Mouse (Mus musculus) gastrocnemius, adult 8-10 months (tissue): ENCODE data around the gene Catip. TPM values are rescaled to one million over a fixed set of nuclear protein-coding genes. Genes with fewer than 3 reads are reported as not detected.

ENCODE experiments used
- DNase-seq, 2 experiments: peaks; one replicate each; pipeline ENCODE4 v3.0.0; 2022; ENCODE audit warnings: low spot score in 2 of 2
- microRNA-seq: library from miRNA; unstranded; fragments of <30 nt; microRNA quantifications from one replicate; pipeline ENCODE4 v1.2.0, GENCODE M21; 2022
- total RNA-seq, 4 experiments: library from RNA; stranded (reverse); gene quantifications; 2 replicates each; pipeline ENCODE4 v1.2.4; 2022

Catip gene
- total RNA-seq, 4 experiments from 2014 or later, result 0.21 to 0.44 (median 0.36) TPM; not detected in 1

DNA sequence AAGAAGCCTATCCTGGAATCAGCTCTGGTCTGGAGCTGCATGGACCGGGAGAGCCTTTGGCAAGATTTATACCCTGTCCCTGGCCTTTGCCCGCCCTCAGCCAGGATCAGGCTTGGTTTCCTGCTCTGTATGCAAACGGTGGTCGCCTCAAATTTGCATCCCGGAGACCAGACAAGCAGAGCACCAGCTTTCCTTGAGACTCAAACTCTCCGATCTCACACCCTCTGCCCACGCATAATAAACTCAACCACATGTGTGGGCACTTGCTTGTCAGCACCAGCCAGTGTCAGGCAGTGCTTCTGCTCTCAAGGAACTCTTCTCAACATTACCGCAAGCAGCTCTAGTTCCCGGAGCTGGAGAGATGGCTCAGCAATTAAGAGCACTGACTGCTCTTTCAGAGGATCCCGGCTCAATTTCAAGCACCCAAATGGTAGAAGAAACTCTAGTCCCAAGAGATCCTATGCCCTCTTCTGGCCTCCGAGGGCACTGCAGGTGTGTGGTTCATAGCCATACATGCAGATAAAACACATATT is 36.1 kb downstream of the Catip start:
- peak; percentile 66 to 70 for DNase-seq

DNA sequence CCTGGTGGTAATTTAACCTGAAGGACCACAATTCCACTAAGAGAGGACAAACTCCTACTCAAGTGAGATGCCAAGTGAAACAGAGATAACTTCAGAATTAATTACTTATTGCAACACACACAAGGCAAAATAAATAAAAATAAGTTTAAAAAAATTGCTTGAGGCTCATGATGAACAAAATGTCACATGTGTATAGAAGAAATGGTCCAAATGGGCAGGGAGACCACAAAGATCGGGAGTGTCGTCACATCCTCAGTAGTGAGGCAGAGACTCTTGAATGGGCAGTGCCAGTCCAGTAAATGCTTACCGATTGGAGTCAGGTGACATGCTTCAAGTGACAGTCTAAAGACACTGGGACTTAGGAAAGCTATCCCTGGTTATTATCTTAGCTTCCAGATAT is 38.6 kb downstream of the Catip start:
- no peak for DNase-seq

DNA sequence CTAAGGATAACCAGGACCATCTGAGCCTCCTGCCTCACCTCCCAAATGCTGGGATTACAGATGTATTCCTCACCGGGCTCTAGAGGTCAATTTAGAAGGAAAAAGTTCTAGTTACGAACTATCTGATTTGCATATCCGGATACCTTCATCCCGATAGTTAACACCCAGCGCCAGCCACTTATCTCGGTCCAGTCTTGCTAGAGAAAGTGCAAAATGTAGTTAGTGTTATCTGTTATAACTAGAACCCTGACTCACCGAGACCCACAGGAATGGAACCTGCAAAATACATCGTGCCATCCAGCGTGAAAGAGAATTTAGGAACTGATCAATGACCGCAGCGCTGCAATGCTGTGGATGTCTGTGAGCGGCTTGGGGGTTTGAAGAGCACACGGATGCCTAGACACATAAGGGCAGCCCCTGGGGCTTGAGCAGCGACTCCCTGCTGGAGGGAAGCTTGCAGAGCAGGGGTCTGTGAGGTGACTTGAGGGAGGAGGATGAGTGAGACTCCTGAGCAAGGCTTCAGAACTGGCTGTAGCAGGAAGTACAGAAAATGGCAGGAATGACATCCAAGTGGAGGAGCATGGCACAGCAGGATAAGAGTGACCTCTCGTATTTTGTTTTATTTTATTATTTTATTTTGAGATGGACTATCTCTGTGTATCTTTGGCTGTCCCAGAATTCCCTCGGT is 39.3 kb downstream of the Catip start:
- DNase-seq, result no peak

DNA sequence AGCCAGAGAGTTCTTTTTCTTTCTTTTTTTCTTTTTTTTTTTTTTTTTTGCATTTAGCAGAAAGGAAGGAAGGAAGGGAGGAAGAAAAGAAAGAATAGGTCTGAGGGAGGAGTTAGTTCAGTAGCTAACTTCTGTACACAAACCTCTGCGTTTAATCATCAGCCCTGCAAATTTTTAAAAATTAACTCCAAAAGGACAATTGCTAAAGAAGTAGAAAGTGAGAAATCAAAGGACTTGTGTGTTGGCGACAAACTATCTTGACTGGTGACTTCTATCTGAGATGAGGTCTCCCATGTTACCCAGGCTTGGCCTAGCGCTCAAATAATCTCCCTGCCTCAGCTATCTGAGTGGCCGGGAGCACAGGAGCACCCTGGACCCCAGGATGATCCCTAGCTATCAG is 42.3 kb downstream of the Catip start:
- no peak for DNase-seq

DNA sequence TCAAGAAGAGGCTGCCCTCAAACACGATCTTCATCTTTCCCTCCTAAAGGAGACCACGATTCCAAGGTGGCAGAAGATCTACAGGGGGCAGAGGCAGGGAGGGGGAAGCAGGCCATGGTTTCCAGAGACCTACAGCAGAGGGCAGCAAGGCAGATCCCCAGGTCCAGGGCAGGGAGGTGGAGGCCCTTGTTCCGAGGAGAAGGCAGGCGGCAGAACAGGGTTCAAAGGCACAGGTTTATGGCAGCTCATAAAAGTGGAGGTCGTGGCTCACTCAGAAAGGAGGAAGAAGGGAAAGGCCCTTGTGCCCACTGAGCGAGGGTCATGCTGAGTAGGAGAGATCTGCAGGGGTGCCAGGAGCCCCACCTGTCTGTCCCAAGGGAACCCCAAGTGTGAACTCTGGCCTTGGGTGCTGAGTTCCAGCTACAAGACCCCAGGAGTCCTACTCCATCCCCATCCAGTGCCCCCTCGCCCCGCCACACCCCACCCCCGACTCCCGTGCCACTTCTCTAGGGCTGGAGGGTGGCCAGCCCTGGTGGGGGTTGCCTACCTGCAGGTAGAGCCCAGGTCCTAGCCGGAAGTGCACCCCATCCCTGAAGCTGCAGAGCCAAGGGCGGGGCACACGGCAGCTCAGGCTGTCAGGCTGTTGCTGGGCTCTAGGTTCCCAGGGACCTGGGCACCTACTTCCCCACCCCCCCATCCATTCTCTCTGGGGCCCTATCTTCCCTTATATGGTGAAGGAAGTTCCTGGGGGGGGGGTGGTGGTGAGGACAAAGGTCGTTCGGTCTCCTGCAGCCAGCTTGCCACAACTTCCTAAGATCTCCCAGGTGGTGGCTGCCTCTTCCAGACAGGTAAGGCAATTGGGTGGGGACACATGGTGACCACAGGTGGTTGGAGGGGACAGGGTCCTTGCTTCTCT is 46.9 kb downstream of the Catip start, which contains the start of gene Vil1:
TSS of gene Vil1 (plus strand) at position 788 of the 916 bp plus-strand sequence.
- no peak for DNase-seq

DNA sequence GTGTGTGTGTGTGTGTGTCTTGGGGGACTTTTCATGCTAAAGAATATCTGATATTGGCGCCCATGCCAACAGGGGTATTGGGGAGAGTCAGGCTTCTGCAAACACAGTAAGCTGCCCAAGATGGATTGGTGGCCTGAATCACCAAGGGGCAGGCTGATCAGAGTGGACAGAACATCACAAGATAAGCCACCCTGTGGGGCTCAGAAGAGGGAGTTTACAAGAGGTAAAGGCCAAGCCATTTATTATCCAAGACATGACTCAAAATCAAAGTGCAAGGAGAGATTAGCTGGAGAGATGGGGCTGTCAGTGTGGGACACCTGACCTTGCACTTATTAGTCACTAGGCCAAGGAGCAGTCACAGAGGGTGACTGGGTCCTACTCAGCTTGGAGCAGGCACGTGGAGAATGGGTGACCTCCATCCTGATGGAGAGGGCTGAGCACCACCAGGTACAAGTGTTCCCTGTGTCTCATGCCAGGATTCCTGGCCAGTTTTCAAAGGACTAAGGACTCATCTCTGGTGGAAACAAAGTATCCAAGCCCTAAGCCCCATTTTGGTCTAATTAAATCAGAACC is 49.9 kb downstream of the Catip start:
- no peak for DNase-seq

DNA sequence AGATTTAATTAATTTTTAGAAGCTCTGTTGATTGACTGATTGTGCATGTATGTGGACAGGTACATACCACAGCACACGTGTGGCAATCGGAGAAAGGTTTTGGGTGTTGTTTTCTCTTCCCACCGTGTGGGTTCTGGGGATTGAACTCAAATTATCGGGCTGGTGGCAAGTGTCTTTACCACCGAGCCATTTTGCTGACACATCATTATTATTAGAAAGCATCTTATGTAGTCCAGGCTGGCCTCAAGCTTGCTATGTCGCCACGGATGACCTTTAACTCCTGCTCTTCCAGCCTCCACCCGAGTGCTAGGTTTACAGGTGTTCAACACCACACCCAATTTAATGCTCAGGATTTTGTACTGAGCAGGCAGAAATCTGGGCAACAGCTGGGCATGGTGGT is 50.8 kb downstream of the Catip start:
- DNase-seq, result no peak

DNA sequence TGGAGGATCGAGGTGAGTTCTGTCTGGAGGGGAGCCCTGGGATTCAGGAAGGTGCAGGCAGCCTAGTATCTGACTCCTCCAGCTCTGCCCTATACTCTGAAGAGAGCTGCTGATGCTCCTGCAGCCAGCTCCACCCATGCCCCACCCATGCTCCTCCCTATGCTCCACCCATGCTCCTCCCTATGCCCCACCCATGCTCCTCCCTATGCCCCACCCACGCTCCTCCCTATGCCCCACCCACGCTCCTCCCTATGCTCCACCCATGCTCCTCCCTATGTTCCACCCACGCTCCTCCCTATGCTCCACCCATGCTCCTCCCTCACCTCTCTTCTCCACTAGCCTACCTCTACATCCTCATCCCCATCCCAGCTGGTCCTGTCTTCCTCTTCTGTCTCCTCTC is 53.2 kb downstream of the Catip start:
- no peak for DNase-seq

Small RNA genes lying within 50 kb of the gene (microRNA-seq; reads per million reads assigned to microRNA genes)
- 30,574 reads per million, percentile 96 among the genes with 10 or more reads in this experiment for gene Mir26b

Other genes starting within 250 kb of the Catip start
- gene Tns1, start 237.7 kb upstream of the Catip start, total RNA-seq, result 100 to 1,000 TPM; 217 to 331 (median 279) TPM
- not detected for gene Rufy4, start 236.6 kb upstream of the Catip start, total RNA-seq
- not detected for gene Cxcr2, start 208.1 kb upstream of the Catip start, total RNA-seq
- not detected for gene Cxcr1, start 167.5 kb upstream of the Catip start, total RNA-seq
- gene Arpc2, start 126.0 kb upstream of the Catip start, total RNA-seq, result 10 to 100 TPM; 70.0 to 81.5 (median 72.2) TPM
- not detected for gene Gpbar1, start 83.6 kb upstream of the Catip start, total RNA-seq
- gene Aamp, start 77.4 kb upstream of the Catip start, total RNA-seq, result 10 to 100 TPM; 73.2 to 88.7 (median 78.0) TPM
- gene Pnkd, start 77.2 kb upstream of the Catip start, total RNA-seq, result 10 to 100 TPM; 51.9 to 56.2 (median 53.1) TPM
- 10 to 100 TPM; 31.3 to 38.1 (median 32.9) TPM for gene Tmbim1, start 56.5 kb upstream of the Catip start, total RNA-seq
- 1 to 10 TPM; 2.1 to 6.5 (median 5.1) TPM for gene Slc11a1, start 13.1 kb downstream of the Catip start, total RNA-seq
- gene Ctdsp1, start 29.4 kb downstream of the Catip start, total RNA-seq, result 100 to 1,000 TPM; 105 to 110 (median 107) TPM
- gene Vil1, start 47.3 kb downstream of the Catip start, total RNA-seq, result not detected
- 10 to 100 TPM; 10.7 to 15.0 (median 11.6) TPM for gene Cnot9, start 143.9 kb downstream of the Catip start, total RNA-seq
- gene Plcd4, start 180.8 kb downstream of the Catip start, total RNA-seq, result 100 to 1,000 TPM in 2 of 4 experiments, 10 to 100 TPM in 2; 89.2 to 107 (median 97.0) TPM
- gene Usp37, start 182.2 kb downstream of the Catip start, total RNA-seq, result 10 to 100 TPM in 1 of 4 experiments, 1 to 10 TPM in 3; 6.4 to 11.0 (median 7.2) TPM
- gene Zfp142, start 226.1 kb downstream of the Catip start, total RNA-seq, result 1 to 10 TPM; 5.4 to 9.1 (median 6.6) TPM
- gene Bcs1l, start 226.2 kb downstream of the Catip start, total RNA-seq, result 10 to 100 TPM; 19.7 to 21.8 (median 20.9) TPM
- 10 to 100 TPM; 14.4 to 18.1 (median 16.4) TPM for gene Rnf25, start 239.3 kb downstream of the Catip start, total RNA-seq
- under 1 TPM; 0.11 to 0.49 (median 0.27) TPM for gene Stk36, start 239.3 kb downstream of the Catip start, total RNA-seq